Mouse (Mus musculus): Measurements from ENCODE around the gene Zic1. TPM values are rescaled to one million over a fixed set of nuclear protein-coding genes. Genes with fewer than 3 reads are reported as not detected.
A peak's percentile ranks its signal among the peaks of the same experiment; 100 is the strongest.

Zic1 gene
- polyA plus RNA-seq, 1 experiment from 2014 or later, result 17.9 TPM

- no peak for ATAC-seq (ENCODE audit: low FRiP score)
- H3K36me3 ChIP-seq, result no peaks in the 10 kb centered on the region
- no peak overlapping the region for H3K4me2 ChIP-seq (replicated peaks)
- no peaks in the 10 kb centered on the region for H3K9me3 ChIP-seq (replicated peaks)
- no peak overlapping the region for H3K9ac ChIP-seq
- no peak overlapping the region for H3K4me3 ChIP-seq
- H3K4me1 ChIP-seq, result peaks cover 7% of the 10 kb centered on the region; the same call in 1 of the 2 replicates
- H3K27me3 ChIP-seq, result peaks cover 95% of the 10 kb centered on the region
- no peak overlapping the region for H3K27ac ChIP-seq
- 35% methylated on average over 3 of the region's 3 CpGs for WGBS
These were observed 8.4 kb upstream of the Zic1 start for GRCm38 (mm10) chr9:91373811-91374575.

- Histone ChIP-seq H3K27ac (no peak overlapping the region), H3K4me3 (no peak overlapping the region; the same call in 1 of the 2 replicates)
- 23% methylated on average over 4 of the region's 4 CpGs for WGBS
These were observed 6.0 kb upstream of the Zic1 start for GRCm38 (mm10) chr9:91371608-91372007.

GRCm38 (mm10) chr9:91371011-91371410, 5.4 kb upstream of the Zic1 start:
- Histone ChIP-seq H3K4me3 (no peak overlapping the region; the same call in 1 of the 2 replicates), H3K27ac (peak overlapping the region; percentile 90; the same call in 1 of the 2 replicates), H3K4me2 (replicated peaks) (peak overlapping the region; percentile 46), H3K4me1 (no peaks in the 10 kb centered on the region), H3K9me3 (replicated peaks) (no peaks in the 10 kb centered on the region), H3K36me3 (no peaks in the 10 kb centered on the region), H3K9ac (no peak overlapping the region), H3K27me3 (peaks cover 83% of the 10 kb centered on the region)
- ATAC-seq (ENCODE audit: low FRiP score), result no peak

More at GRCm38 (mm10) chr9:91371608-91372007, 6.0 kb upstream of the Zic1 start:
- Histone ChIP-seq H3K9me3 (replicated peaks) (no peaks in the 10 kb centered on the region), H3K36me3 (no peaks in the 10 kb centered on the region), H3K4me2 (replicated peaks) (peak overlapping the region; percentile 46), H3K4me1 (no peaks in the 10 kb centered on the region), H3K9ac (no peak overlapping the region), H3K27me3 (peaks cover 83% of the 10 kb centered on the region)
- ATAC-seq (ENCODE audit: low FRiP score), result no peak

- peak overlapping the region; percentile 59 for H3K9ac ChIP-seq
- no peaks in the 10 kb centered on the region for H3K9me3 ChIP-seq (replicated peaks)
- no peak for ATAC-seq (ENCODE audit: low FRiP score)
- H3K4me2 ChIP-seq (replicated peaks), result peak overlapping the region; percentile 46
- WGBS, result 9% methylated on average over 6 of the region's 6 CpGs
- peak overlapping the region; percentile 90 for H3K27ac ChIP-seq
- no peaks in the 10 kb centered on the region for H3K36me3 ChIP-seq
- peak overlapping the region; percentile 31 for H3K4me3 ChIP-seq
- H3K4me1 ChIP-seq, result no peaks in the 10 kb centered on the region
- H3K27me3 ChIP-seq, result peaks cover 80% of the 10 kb centered on the region
These were observed 4.6 kb upstream of the Zic1 start for GRCm38 (mm10) chr9:91370191-91370708.

GRCm38 (mm10) chr9:91369293-91369991, 3.8 kb upstream of the Zic1 start:
- Histone ChIP-seq H3K36me3 (no peaks in the 10 kb centered on the region), H3K4me2 (replicated peaks) (peak overlapping the region; percentile 46), H3K9me3 (replicated peaks) (no peaks in the 10 kb centered on the region), H3K27me3 (peaks cover 81% of the 10 kb centered on the region), H3K27ac (peak overlapping the region; percentile 90), H3K4me1 (no peaks in the 10 kb centered on the region), H3K9ac (peak overlapping the region; percentile 59), H3K4me3 (peak overlapping the region; percentile 31)
- WGBS, result 3% methylated on average over 26 of the region's 26 CpGs
- ATAC-seq (ENCODE audit: low FRiP score), result no peak

- H3K9ac ChIP-seq, result peak overlapping the region; percentile 59
- H3K27me3 ChIP-seq, result peaks cover 80% of the 10 kb centered on the region
- H3K36me3 ChIP-seq, result no peaks in the 10 kb centered on the region
- H3K9me3 ChIP-seq (replicated peaks), result no peaks in the 10 kb centered on the region
- no peak for ATAC-seq (ENCODE audit: low FRiP score)
- WGBS, result 4% methylated on average over 13 of the region's 13 CpGs
- no peaks in the 10 kb centered on the region for H3K4me1 ChIP-seq
- H3K4me3 ChIP-seq, result peak overlapping the region; percentile 31
- H3K27ac ChIP-seq, result peak overlapping the region; percentile 90
- peak overlapping the region; percentile 46 for H3K4me2 ChIP-seq (replicated peaks)
These were observed 3.3 kb upstream of the Zic1 start for GRCm38 (mm10) chr9:91368946-91369292.

- Histone ChIP-seq H3K4me2 (replicated peaks) (peak overlapping the region; percentile 46), H3K4me3 (peak overlapping the region; percentile 31; the same call in 1 of the 2 replicates), H3K27ac (peak overlapping the region; percentile 90), H3K27me3 (peaks cover 77% of the 10 kb centered on the region), H3K9ac (peak overlapping the region; percentile 59), H3K4me1 (no peaks in the 10 kb centered on the region), H3K9me3 (replicated peaks) (no peaks in the 10 kb centered on the region), H3K36me3 (no peaks in the 10 kb centered on the region)
- 1% methylated on average over 3 of the region's 3 CpGs for WGBS
- no peak for ATAC-seq (ENCODE audit: low FRiP score)
These were observed 2.5 kb upstream of the Zic1 start for GRCm38 (mm10) chr9:91368150-91368549.

- no peak for ATAC-seq (ENCODE audit: low FRiP score)
- H3K9ac ChIP-seq, result peak overlapping the region; percentile 59
- WGBS, result under 1% methylated on average over 30 of the region's 30 CpGs
These were observed 1.6 kb upstream of the Zic1 start for GRCm38 (mm10) chr9:91366999-91367811.

GRCm38 (mm10) chr9:91366226-91366998, 802 bp upstream of the Zic1 start:
- Histone ChIP-seq H3K9me3 (replicated peaks) (no peaks in the 10 kb centered on the region), H3K4me1 (no peaks in the 10 kb centered on the region), H3K4me3 (peak overlapping the region; percentile 65), H3K9ac (peak overlapping the region; percentile 59), H3K27me3 (peaks cover 70% of the 10 kb centered on the region), H3K4me2 (replicated peaks) (peak overlapping the region; percentile 46), H3K27ac (peak overlapping the region; percentile 90), H3K36me3 (no peaks in the 10 kb centered on the region)
- peak; percentile 32 for ATAC-seq (ENCODE audit: low FRiP score)
- under 1% methylated on average over 17 of the region's 18 CpGs for WGBS

More at GRCm38 (mm10) chr9:91366999-91367811, 1.6 kb upstream of the Zic1 start:
- H3K4me1 ChIP-seq, result no peaks in the 10 kb centered on the region
- peaks cover 73% of the 10 kb centered on the region for H3K27me3 ChIP-seq
- H3K4me2 ChIP-seq (replicated peaks), result peak overlapping the region; percentile 46
- peak overlapping the region; percentile 65 for H3K4me3 ChIP-seq
- H3K27ac ChIP-seq, result peak overlapping the region; percentile 90
- no peaks in the 10 kb centered on the region for H3K9me3 ChIP-seq (replicated peaks)
- no peaks in the 10 kb centered on the region for H3K36me3 ChIP-seq

GRCm38 (mm10) chr9:91364971-91365501, 574 bp downstream of the Zic1 start:
- H3K9ac ChIP-seq, result peak overlapping the region; percentile 76
- H3K4me1 ChIP-seq, result no peaks in the 10 kb centered on the region
- peak overlapping the region; percentile 96 for H3K27ac ChIP-seq
- peaks cover 60% of the 10 kb centered on the region for H3K27me3 ChIP-seq
- WGBS, result 1% methylated on average over 42 of the region's 42 CpGs
- H3K4me2 ChIP-seq (replicated peaks), result peak overlapping the region; percentile 46
- no peaks in the 10 kb centered on the region for H3K36me3 ChIP-seq
- H3K4me3 ChIP-seq, result peak overlapping the region; percentile 65
- no peaks in the 10 kb centered on the region for H3K9me3 ChIP-seq (replicated peaks)
- peak; percentile 24 for ATAC-seq (ENCODE audit: low FRiP score)

Measured in hindbrain, embryonic 12.5 days (tissue).